Mouse (Mus musculus) testis, adult 2 months (tissue): ENCODE measurements around the gene Gm26661.

Experiments used
- CTCF ChIP-seq: fragments of 200-500 bp; IDR thresholded peaks from 2 replicates; pipeline ENCODE4 v1.5.1; 2012; ENCODE audit warnings: low read depth, mild to moderate bottlenecking, inconsistent platforms, low read length, moderate library complexity; ENCODE audit not compliant: control insufficient read depth, insufficient read depth, insufficient replicate concordance
- POLR2A ChIP-seq: fragments of 200-500 bp; IDR thresholded peaks from 2 replicates; pipeline ENCODE4 v1.6.1; 2012; ENCODE audit warnings: low read depth, mild to moderate bottlenecking, inconsistent platforms, low read length, moderate library complexity; ENCODE audit not compliant: control insufficient read depth

DNA sequence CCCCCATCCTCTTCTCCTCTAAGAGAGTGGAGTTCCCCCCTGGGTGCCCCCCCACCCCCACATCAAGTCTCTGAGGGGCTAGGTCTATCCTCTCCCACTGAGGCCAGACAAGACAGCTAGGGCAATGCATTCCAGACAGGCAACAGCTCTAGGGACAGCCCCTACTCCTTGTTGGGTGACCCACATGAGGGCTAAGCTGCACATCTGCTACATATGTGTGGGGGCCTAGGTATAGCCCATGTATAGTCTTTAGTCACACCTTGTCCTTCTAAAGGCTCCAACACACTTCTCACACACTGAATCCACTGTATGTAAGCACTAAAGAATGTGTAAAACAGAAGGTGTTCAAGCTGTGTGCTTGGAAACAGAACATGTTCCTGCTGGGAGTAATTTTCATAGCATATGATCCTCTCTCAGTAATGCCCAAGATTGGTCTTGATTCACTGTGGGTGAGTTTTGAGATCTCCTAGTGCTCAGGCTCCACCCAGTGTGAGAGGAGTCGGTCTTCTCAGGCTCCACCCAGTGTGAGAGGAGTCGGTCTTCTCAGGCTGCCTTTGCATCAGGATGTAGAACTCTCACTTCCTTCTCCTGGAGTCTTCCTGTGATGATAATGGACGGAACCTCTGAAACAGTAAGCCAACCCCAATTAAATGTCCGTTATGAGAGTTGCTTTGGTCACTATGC is 12.6 kb downstream of the Gm26661 start:
- TF ChIP-seq CTCF (no peak), POLR2A (no peak)
